Mouse (Mus musculus) heart, postnatal 36 days (tissue): Measurements from ENCODE around the gene Minos1. TPM values are rescaled to one million over a fixed set of nuclear protein-coding genes. Genes with fewer than 3 reads are reported as not detected.

Experiments used
- DNase-seq, 2 experiments: peaks; one replicate each; pipeline ENCODE4 v3.0.0; 2021 to 2022
- intact Hi-C: fragments of 180-260 bp; cut with DNase I; formaldehyde crosslinking; loops from one replicate; pipeline ENCODE4 v1.15.1; 2025
- total RNA-seq, 2 experiments: library from RNA; stranded (reverse); gene quantifications; 2 replicates each; pipeline ENCODE4 v1.2.3; 2021

Minos1 gene
- total RNA-seq, 2 experiments from 2014 or later = 679 to 769 TPM

DNA sequence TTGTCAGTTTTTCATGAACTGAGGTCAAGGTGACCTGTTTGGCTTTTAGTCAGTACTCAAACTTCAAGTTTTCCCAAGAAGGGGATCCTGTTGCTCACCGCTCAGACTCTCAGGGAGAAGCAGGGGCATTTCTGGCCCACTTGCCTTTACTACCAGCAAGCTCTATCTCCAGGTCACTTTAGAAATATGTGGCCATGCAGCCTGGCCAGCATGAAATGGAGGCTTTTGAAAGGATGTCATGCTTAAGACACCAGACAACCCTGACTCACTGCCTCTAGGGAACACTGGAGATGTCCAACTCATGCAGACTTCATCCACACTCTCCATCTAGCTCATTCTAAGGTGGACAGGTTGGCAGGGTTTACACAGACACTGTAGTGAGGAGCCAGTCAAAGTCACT is 25.5 kb downstream of the Minos1 start:
- no peak for DNase-seq

GRCm38 (mm10) chr4:139101546-139101945 is 29.4 kb downstream of the Minos1 start:
- no peak for DNase-seq
- intact Hi-C loops = no loop called here

More for the DNA sequence above, 25.5 kb downstream of the Minos1 start:
- intact Hi-C loops = no loop called here

GRCm38 (mm10) chr4:139100326-139100725 is 30.6 kb downstream of the Minos1 start:
- intact Hi-C loops = no loop called here
- no peak for DNase-seq

DNA sequence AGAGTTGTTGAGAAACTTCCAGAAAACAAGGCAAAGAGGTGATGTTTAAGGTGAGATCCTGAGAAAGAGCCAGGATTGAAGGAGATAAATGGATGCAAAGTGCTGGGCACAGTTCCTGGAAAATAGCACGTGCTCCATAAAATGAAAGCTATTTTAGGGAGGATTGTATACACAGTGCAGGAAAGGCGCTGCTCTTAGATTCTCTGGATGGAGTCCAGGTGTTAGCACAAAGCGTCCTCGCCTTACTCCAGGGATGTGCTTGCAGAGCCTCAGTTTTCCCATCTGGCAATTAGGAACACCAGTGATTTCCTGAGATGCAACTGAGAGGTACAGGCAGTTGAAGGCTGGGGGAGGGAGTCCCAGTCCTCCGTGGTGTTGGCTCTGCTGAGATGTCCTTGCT is 34.7 kb downstream of the Minos1 start:
- DNase-seq = no peak
- intact Hi-C loops = no loop called here

DNA sequence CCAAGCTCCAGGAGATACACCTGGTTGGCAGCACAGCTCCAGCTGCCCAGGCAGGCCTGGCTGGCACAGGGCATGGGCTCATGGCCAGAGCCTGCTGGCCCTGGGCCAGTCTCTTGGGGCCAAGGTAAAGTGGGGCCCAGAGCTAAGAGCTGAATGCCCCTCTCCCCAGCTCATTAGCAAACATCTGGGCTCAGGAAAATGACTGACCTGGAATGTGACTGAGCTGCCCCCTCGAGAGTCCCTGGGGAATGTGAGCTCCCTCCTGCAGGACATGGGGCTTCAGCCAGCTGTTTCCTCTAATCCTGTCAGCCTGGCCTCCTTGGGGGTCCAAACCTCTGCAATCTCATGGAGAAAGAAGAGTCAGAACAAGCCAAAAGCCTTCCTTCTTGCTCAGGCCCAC is 35.5 kb downstream of the Minos1 start:
- DNase-seq = no peak
- intact Hi-C loops = no loop called here

DNA sequence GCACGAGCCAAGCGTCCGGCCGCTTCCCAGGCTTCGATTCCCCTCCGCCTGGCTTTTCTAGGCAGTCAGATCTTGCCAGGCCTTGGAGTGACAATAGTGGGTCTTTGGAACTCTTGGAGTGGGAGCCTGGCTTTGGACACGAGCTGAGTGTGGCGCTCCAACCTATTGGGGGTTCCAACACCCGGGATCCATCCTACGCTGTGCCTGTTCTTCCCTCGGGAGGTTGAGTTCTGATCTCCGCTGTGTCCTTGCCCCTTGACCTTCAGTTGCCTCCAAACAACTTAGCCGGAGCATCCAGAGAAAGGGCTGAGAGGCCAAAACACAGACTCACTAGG is 37.8 kb downstream of the Minos1 start:
- intact Hi-C loops = no loop called here
- DNase-seq = no peak

DNA sequence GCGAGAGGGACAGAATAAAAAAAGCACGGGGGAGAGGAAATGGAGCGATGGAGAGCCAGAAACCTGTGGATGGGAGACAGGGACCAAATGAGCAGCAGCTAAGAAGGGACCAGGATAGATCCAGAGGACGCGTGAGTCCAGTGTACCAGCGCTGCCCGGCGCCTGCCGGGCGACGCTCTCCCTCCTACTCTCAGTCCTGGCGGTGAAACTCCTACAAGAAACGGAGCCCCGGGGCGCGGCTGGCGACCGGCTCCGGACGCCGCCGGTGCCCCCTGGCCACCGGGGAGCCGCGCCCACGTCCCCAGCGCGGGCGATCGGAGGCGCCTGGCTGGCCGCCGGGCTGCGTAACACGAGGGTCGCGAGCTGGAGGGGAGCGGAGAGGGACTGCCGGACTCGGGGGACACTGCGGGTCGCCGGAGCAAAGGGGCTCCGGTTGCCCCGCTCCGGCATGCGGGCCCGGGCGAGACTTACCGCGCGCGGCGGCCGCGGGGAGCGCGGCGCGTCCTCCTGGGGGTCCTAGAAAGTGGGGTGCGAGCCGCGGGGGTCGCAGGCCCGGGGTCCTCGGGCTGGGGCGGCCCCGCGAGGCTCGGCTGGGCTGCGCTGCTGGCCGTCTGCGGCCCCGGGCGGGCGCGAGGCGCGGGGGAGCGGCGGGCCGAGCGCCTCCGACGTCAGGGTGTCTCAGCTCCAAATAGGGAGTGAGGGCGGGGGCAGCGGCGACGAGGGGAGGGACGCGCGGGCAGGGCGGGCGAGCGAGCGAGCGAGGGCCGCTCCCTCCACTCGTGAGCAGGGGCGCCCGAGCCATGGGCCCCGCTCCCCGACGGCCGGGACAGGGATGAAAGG is 38.3 kb downstream of the Minos1 start, which contains the start of gene Nbl1:
Gene Nbl1 (minus strand): TSS at position 638 of the 840 bp plus-strand sequence.
- peak; percentile 65 to 74 for DNase-seq
- intact Hi-C loops = no loop called here

- DNase-seq = peak in 1 of 2 experiments; percentile 32
- intact Hi-C loops = loop anchor here (2.0 kb wide), 1 partner anchor 39 kb away; the partner anchor contains the start of gene Minos1
Measured at GRCm38 (mm10) chr4:139091478-139092355, 39.2 kb downstream of the Minos1 start.

- intact Hi-C loops = loop anchor here (2.0 kb wide), 1 partner anchor 40 kb away; the partner anchor contains the start of gene Minos1
- DNase-seq = no peak
Measured at GRCm38 (mm10) chr4:139091066-139091465, 39.8 kb downstream of the Minos1 start.

GRCm38 (mm10) chr4:139090303-139090940 is 40.5 kb downstream of the Minos1 start:
- intact Hi-C loops = loop anchor here (2.0 kb wide), 1 partner anchor 40 kb away; the partner anchor contains the start of gene Minos1
- DNase-seq = no peak

DNA sequence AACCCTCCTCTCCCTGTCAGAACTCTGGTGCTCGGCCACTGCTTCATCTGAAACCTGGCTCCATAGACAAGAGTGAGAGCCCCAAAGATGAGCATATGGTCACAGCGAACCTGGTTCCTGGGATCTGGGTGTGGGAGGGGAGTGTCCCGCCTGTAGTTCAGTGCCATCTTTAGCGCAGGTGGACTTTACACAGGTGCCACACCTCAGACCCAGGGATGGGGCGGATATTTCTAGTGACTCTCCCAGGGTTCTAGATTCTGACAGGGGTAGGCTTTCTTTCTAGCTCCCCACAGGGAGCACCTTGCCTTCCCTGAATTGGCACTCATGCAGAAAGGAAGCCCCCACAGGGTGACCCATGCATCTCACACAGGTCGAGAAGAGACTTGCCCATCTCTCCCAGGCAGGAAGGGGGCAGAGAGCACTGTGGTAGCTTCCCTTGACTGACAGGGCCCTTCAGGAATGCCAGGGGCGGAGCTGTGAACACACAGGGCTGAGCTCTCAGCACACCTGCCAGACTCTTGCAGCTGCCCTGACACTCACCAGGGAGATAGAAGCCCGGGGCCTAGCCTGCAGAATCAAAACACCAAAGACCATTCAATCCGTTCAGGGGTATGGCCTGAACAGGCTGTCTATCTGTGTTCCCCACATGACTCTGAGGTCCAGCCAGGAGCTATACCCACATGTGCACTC is 41.8 kb downstream of the Minos1 start:
- no peak for DNase-seq
- intact Hi-C loops = loop anchor here (5.0 kb wide), 1 partner anchor 143 kb away; no protein-coding TSS in a partner anchor

GRCm38 (mm10) chr4:139086984-139087383 is 43.9 kb downstream of the Minos1 start:
- DNase-seq = no peak
- intact Hi-C loops = loop anchor here (1.0 to 5.0 kb wide), 3 partner anchors 145 to 200 kb away; no protein-coding TSS in a partner anchor

GRCm38 (mm10) chr4:139086037-139086436 is 44.9 kb downstream of the Minos1 start:
- DNase-seq = peak; percentile 88
- intact Hi-C loops = loop anchor here (1.0 to 5.0 kb wide), 3 partner anchors 146 to 201 kb away; no protein-coding TSS in a partner anchor

DNA sequence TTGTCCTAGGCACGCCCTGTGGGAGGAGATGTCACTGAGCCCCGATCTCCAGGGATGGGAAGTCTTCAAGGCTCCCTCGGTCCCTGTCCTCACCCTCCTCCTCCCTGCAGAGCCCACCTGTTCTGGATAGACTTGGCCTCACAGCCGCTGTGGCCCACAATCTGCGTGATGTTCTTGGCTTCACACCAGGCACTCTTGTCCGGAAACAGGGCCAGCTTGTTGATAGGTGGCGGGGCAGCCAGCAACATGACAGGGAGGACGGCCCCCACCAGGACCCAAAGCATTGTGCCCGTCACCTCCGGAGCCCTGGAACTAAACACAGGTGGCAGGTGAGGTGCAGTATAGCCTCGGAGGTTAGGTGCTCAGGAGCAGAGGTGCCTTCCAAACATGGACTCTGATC is 45.6 kb downstream of the Minos1 start:
- no peak for DNase-seq
- intact Hi-C loops = loop anchor here (1.0 to 5.0 kb wide), 2 partner anchors 147 to 252 kb away; no protein-coding TSS in a partner anchor

GRCm38 (mm10) chr4:139082790-139083564 is 47.9 kb downstream of the Minos1 start:
- intact Hi-C loops = no loop called here
- DNase-seq = no peak

GRCm38 (mm10) chr4:139081270-139081931 is 49.5 kb downstream of the Minos1 start:
- DNase-seq = no peak
- intact Hi-C loops = no loop called here

DNA sequence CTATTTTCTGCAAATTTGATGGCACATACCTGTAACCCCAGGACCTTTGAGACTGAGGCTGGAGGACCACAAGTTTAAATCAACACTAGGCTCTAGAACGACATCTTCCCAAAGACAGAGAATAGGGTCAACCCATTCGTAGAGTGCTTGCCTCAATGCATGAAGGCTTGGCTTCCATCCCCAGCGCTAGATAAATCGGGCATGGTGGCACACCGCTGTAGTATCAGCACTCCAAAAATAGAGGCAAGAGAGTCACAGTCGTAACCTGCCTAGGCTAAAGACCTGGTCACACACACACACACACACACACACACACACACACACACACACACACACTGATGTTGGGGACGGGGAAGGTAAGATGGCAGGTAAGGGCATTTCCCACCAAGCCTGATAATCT is 50.7 kb downstream of the Minos1 start:
- DNase-seq = no peak
- intact Hi-C loops = no loop called here

DNA sequence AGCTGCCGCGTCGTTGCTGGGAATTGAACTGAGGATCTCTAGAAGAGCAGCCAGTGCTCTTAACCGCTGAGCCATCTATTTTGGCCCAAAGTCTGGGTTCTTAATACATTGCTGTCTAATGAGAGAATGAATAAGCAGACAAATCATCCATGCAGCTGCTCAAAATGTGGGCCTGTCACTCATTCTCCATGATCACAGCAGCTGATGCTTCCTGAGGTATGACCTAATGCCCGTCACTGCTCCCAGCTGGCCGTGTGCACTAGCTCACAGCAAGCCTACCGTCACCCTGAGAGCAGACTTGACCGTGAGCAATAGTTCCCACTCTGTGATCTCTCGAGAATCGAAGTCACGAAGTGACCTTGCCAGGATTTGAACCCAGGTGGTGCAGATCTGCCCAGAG is 51.5 kb downstream of the Minos1 start:
- intact Hi-C loops = no loop called here
- no peak for DNase-seq

GRCm38 (mm10) chr4:139078726-139079125 is 52.2 kb downstream of the Minos1 start:
- intact Hi-C loops = loop anchor here (1.0 kb wide), 1 partner anchor 156 kb away; no protein-coding TSS in a partner anchor
- no peak for DNase-seq
